Mouse (Mus musculus): ENCODE data around the gene Tmc4.

The Tmc4 gene

DNA sequence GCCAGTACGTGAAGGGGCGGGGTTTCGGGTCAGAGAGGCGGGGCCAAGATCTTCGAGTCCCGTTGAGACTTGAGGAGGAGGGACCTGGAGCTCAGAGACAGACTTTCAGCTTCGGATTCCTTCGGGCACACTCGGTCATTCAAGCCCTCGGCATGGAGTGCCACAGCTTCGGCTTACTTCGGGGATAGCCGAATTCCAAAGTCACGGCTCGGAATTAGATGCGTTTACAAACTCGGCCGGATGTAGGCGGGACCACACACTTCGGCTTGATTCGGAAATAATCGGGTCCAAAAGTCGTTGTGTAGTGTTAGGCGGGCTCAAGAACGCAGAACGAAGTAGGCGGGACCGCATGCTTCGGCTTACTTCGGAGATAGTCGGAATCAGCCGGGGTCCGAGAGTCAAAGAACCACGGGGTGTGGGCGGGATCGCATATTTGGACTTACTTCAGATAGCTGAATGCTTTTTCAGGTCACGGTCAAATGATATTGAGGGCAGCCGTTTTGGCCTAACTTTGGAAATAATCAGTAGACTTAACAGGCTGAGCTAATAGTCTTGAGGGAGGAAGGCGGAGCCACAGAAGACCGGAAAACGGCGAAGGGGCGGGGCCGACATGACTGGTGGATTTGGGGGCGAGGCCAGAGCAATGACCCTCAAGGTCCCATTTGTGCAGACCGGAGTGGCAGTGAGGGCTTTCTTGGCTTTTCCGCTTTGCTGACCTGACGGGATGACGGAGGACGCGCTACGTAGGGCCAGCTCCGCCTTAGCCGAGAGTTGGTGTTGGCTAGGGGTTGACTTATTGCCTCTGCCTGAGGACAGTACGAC, 15.8 kb upstream of the Tmc4 start, which contains the start of gene Mboat7:
TSS of gene Mboat7 (minus strand) at position 537 of the 822 bp plus-strand sequence.
- in situ Hi-C loops (cut with MboI, MseI): no loop called here

- in situ Hi-C loops (cut with MboI, MseI): no loop called here
These were observed 15.1 kb upstream of the Tmc4 start, which contains the start of gene Tsen34 for GRCm38 (mm10) chr7:3692382-3692986. Gene Tsen34, plus strand, starts transcription at chr7:3692863.

GRCm38 (mm10) chr7:3691919-3692318, 14.6 kb upstream of the Tmc4 start:
- in situ Hi-C loops (cut with MboI, MseI): no loop called here

DNA sequence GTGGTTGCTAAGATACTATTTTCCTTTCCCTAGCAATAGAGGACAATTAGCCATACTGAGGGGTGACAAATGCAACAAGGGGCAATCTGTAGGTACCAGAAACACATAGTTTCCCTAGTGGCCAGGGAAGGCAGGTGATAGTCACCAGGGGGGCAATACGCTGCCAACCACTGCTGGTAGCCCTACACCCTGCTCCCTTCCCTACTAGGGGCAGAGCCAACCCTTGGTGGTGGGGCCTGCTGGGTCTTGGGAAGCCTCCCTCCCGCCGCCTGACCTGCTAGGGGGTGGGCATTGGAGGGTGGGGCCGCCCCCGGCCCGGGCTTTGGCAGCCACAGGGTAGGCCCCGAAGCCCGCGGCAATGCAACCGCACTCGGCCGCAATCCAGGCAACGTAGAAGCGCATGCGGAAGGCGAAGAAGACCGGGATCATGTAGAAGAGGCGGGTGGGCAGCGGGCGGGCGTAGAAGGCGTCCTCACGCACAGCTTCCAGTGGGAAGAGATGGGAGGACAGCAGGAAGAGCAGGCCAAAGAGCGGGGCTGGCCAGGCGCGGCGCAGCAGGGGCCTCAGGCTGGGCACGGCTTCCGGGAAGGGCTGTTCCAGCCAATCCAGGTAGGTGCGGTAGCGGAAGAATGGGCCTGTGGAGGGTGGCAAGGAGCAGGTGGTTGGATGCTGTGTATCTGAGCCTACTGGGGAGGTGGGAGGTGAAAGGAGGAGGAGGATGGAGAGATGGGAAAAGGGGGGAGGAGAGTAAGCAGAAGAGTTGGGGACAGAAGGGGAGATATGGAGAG, 8.2 kb upstream of the Tmc4 start:
- in situ Hi-C loops (cut with MboI, MseI): no loop called here

DNA sequence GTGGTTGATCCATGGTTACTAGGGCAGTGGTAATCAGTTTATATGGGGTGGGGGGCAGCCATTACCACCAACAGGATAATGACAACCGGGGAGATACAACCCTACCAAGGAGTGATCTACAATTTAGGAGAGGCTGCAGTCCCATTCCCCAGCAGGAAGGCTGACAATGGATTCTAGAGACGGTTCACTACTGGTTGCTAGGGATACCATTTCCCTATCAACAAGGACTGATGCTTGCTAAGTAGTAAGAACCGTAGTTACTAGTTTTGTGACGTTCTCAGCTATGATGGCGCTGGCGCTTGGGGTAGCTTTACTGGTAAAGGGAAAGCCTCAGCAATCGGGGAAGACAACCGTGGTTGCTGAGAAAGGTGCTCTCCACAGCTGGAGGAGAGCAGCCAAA, 7.3 kb upstream of the Tmc4 start:
- in situ Hi-C loops (cut with MboI, MseI): no loop called here

DNA sequence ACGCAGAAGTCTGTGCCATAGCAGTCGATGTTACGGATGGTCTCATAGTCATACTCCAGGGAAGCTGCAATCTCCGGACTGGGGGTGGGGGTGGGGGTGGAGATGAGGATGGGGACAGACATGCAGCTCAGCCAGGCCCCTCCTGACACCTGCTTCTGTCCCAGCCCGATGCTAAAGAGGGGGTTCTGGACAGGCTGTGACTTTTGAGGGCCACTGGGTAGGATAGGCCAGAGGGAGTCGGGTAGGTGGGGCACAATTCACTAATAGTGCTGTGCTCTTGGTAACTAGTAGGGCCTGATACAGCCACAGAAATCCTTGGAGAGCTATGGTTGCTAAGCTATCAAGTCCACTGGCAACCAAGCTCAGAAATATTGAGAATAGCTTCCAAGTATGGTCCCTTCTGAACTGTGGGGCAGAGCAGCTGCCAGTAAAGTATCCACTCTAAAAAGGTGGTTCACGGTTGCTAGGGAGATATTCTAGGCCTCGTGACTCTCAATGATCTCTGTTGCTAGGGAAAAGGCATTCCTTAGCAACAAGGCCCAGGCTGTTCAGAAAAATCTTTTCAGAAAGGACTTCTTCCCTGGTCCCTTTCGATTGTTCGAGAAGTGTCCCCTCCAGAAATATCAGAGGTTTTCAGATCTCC, 6.7 kb upstream of the Tmc4 start:
- in situ Hi-C loops (cut with MboI, MseI): no loop called here

DNA sequence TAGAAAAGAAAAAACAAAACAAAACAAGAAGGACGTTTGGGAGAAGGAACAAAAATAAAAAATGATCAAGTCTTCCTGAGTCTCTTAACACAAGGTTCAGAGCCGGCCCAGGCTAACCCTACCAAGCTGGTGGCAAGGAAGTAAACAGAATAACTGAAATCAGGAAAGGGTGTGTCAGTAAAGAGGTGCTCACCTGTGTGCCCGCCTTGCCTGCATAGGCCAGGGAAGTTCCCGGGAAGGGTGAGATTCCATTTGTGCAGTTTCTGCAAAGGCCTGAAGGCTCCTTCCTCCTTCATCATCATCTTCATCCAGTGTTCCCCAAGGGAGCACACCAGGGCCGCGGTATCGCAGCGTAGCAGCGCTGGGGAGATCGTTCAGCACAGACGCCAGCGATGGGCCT, 982 bp downstream of the Tmc4 start:
- in situ Hi-C loops (cut with MboI, MseI): no loop called here

GRCm38 (mm10) chr7:3675228-3675548, 2.2 kb downstream of the Tmc4 start:
- in situ Hi-C loops (cut with MboI, MseI): no loop called here

- in situ Hi-C loops (cut with MboI, MseI): no loop called here
These were observed 2.7 kb downstream of the Tmc4 start for GRCm38 (mm10) chr7:3674507-3675227.

DNA sequence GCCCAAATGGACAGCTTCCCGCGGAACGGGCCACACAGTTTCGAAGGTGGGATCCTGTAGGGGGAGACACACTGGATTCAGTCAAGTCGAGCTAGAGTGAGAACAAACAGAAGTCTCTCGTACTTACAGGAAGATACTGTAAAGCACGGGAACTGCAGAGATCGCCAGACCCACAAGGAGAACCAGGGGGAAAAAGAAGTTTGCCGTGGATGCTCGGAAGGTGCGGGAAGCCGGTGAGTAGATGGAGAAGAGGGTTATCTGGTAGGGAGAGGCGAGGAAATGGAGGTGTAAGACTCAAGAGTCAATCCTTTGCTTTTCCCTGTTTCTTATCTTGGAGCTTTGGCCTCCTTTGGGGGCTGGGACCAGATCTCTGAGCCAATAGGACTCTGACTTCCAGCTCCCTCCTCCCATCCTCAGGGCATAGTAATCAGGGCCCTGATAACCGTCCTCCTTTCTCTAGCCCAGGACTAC, 10.4 kb downstream of the Tmc4 start:
- in situ Hi-C loops (cut with MboI, MseI): no loop called here

DNA sequence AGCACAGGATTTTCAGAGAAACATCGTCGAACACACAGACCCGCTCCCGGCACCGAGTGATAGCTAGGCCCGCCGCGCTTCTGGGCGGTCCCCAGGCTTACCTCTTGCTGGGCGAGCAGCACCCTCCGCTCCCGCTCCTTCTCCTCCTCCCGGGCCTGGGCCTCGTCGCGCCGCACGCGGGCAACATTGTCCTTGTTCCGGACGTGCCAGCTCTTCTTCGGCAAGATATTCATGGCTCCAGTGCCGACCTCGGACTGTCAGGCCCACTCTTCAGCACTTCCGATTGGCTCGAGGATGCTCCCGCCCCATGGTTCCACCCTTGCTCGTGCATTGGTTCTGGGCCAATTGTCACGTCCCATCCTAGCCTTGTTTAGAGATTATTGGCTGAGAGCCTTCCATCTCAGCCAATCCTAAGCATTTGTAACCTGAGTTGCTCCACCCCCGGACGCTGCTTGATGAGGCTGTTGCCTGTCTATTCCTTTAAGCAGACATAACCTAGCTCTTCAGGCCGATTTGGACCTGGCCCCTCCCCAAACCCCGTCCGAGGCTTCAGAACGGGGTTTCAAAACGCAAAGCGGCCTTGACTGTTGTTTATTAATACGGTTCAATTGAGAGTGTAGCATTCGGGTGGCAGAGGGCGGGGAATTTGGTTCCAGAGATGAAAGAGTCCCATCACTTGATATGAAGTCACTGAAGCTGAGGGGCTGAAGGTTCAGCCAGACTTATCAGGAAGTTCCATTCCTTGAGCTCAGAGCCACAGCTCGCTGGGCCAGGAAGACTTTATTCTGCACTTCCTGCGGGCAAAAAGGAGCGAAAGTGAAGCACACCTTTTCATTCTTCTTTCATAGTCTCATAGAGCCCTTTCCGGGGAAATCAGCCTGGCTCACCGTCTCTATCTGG, 11.9 kb downstream of the Tmc4 start, which contains the start of gene Leng1:
TSS of gene Leng1 (minus strand) at position 626 of the 900 bp plus-strand sequence.
- in situ Hi-C loops (cut with MboI, MseI): no loop called here

DNA sequence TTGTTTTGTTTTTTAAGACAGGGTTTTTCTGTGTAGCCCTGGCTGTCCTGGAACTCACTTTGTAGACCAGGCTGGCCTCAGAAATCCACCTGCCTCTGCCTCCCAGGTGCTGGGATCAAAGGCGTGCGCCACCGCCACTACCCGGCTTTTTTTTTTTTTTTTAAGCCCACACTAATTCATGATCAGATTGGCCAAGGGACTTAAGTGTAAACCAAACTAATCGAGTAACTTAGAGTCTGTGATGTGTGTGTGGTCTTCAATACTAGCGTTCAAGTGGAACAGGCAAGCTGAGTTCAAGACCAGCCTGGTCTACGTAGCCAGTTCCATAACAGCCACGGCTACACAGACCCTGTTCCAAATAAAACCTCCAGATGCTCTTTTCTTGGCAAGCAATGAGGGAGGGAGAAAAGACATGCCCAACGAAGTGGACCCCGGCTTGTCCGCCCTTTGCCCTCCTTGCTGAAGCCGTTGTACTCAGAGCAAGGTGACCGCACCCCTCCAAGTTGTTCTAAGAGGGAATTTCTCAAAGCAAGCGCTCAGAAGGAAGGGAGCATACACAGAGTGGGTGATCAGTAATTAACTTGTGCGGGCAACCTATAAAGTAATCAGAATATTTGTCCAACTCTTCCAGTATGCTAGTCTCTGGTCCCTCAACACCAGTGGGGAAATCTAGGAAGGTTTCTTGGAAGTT, 12.7 kb downstream of the Tmc4 start:
- in situ Hi-C loops (cut with MboI, MseI): no loop called here

GRCm38 (mm10) chr7:3658578-3658977, 18.8 kb downstream of the Tmc4 start:
- in situ Hi-C loops (cut with MboI, MseI): no loop called here

GRCm38 (mm10) chr7:3656966-3657365, 20.4 kb downstream of the Tmc4 start:
- in situ Hi-C loops (cut with MboI, MseI): no loop called here

- in situ Hi-C loops (cut with MboI, MseI): loop anchor here (25.0 kb wide), 2 partner anchors 1016 to 1416 kb away; partner anchors contain the start of genes Ppp6r1, U2af2 and Zfp580
These were observed 30.7 kb downstream of the Tmc4 start for GRCm38 (mm10) chr7:3646641-3647040.

DNA sequence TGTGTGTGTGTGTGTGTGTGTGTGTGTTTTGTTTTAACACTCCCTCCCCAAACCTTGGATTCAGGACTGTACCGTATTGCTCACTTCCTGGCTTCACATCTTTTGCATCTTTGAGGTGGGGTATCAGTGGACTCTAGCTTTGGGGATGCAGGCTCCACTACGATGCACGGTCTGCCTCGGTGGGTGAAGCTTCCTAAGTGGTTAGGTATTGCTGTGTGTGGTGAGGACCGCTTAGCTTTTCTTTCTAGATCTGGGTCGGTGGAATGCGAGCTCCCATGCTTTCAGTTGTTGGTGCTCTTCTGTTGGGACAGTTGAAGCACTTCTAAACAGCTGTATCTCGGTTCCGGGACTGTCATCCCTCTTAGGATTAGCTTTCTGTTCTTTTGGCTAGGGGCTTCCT, 31.2 kb downstream of the Tmc4 start:
- in situ Hi-C loops (cut with MboI, MseI): loop anchor here (25.0 kb wide), 2 partner anchors 1016 to 1416 kb away; partner anchors contain the start of genes Ppp6r1, U2af2 and Zfp580

GRCm38 (mm10) chr7:3645488-3646025, 31.8 kb downstream of the Tmc4 start:
- in situ Hi-C loops (cut with MboI, MseI): loop anchor here (25.0 kb wide), 2 partner anchors 1017 to 1417 kb away; partner anchors contain the start of genes Ppp6r1, U2af2 and Zfp580

- in situ Hi-C loops (cut with MboI, MseI): loop anchor here (25.0 kb wide), 2 partner anchors 1017 to 1417 kb away; partner anchors contain the start of genes Ppp6r1, U2af2 and Zfp580
These were observed 32.5 kb downstream of the Tmc4 start, which contains the start of gene Cnot3 for GRCm38 (mm10) chr7:3644672-3645487. Gene Cnot3, plus strand, starts transcription at chr7:3645268.

Measured in T-helper 1 cell (primary cell).